ENCODE assay signal across 14 mouse cellular contexts in the genomic region with DNA sequence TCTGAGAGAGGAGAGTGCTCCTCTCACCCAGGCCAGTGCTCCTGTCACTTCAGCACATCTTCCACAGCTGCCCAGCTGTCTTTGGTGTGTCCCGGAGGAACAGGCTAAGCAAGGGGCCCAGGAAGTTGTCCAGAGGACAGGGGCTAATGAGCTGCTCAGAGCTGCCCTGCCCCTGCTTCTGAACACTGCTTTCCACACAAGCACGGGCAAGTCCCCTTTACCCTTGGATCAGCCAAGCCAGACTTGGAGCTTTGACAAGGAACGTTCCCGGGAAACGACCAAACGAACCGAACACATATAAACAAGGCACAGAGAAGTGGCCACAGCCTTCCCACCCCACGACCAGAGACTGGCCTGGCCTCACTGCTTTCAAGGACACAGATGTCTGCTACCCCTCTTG. TPM values are rescaled to one million over a fixed set of nuclear protein-coding genes. Genes with fewer than 3 reads are reported as not detected.
DNase-seq lines count a peak whose midpoint lies in the region; ATAC-seq and TF ChIP-seq lines count a peak whose summit lies in the region.
"Had no signal": no experiment of that assay in that cellular context is flagged by ENCODE, and none has a peak within 500 bp of the region (broad histone marks: within the 10 kb centered on the region; RNA-seq: fewer than 3 reads in every experiment).

No protein-coding gene starts in this region.

- H3K9me3 ChIP-seq in heart, embryonic 10.5 days = no peaks in the 10 kb centered on the region
- no peaks in the 10 kb centered on the region for H3K9me3 ChIP-seq in limb, embryonic 13.5 days
- H3K9me3 ChIP-seq: forebrain, embryonic 15.5 days; midbrain, embryonic 15.5 days had no signal

- peaks cover 41% of the 10 kb centered on the region for H3K4me1 ChIP-seq in heart, embryonic 10.5 days
- peaks cover 43% of the 10 kb centered on the region for H3K4me1 ChIP-seq in thymus, adult 2 months (replicated peaks; ENCODE audit: control insufficient read depth, insufficient read depth, low read length)
- H3K4me1 ChIP-seq in limb, embryonic 13.5 days = peaks cover 30% of the 10 kb centered on the region

- 0 out of 2 replicates have a peak, but pooled peaks have one; percentile 13 for TF ChIP-seq CTCF in thymus, adult 2 months (IDR thresholded peaks at IDR 0.05; ENCODE audit: borderline replicate concordance, control insufficient read depth, extremely low read depth, insufficient read depth, low read length, poor library complexity)

- H3K27ac ChIP-seq in heart, embryonic 10.5 days = 0 out of 2 replicates have a peak overlapping the region, but pooled peaks have one; percentile 65
- no peak overlapping the region for H3K27ac ChIP-seq in thymus, adult 2 months (ENCODE audit: control insufficient read depth, insufficient read depth, low read length)
- H3K27ac ChIP-seq in limb, embryonic 13.5 days = 0 out of 2 replicates have a peak overlapping the region, but pooled peaks have one; percentile 28
- H3K27ac ChIP-seq: forebrain, embryonic 15.5 days; midbrain, embryonic 15.5 days had no signal

- DNase-seq in heart, embryonic 10.5 days (ENCODE audit: low spot score) = no peak
- no peak for DNase-seq in heart, adult 8-10 months (ENCODE audit: low spot score)
- DNase-seq in thymus, adult 2 months = no peak
- no peak for DNase-seq in thymus, postnatal 10 days (ENCODE audit: low spot score in 2 of 2)
- no peak for DNase-seq in cerebellum, adult 9-10 months
- DNase-seq in spleen, postnatal 14 days (ENCODE audit: low spot score in 2 of 2) = no peak
- no peak for DNase-seq in T-cell, adult 2 months (ENCODE audit: low spot score)

- no peak for ATAC-seq in limb, embryonic 13.5 days (ENCODE audit: low FRiP score, low read depth)
- ATAC-seq: forebrain, embryonic 15.5 days; midbrain, embryonic 15.5 days; Patski had no signal

- H3K36me3 ChIP-seq in heart, embryonic 10.5 days = no peaks in the 10 kb centered on the region
- no peaks in the 10 kb centered on the region for H3K36me3 ChIP-seq in thymus, adult 2 months (ENCODE audit: control insufficient read depth, insufficient read depth, low read length)
- no peaks in the 10 kb centered on the region for H3K36me3 ChIP-seq in limb, embryonic 13.5 days
- H3K36me3 ChIP-seq: forebrain, embryonic 15.5 days; midbrain, embryonic 15.5 days had no signal

- H3K4me2 ChIP-seq in limb, embryonic 13.5 days (replicated peaks) = no peak overlapping the region
- H3K4me2 ChIP-seq: forebrain, embryonic 15.5 days; midbrain, embryonic 15.5 days had no signal

- no peak overlapping the region for H3K9ac ChIP-seq in limb, embryonic 13.5 days
- H3K9ac ChIP-seq: forebrain, embryonic 15.5 days; midbrain, embryonic 15.5 days had no signal

- peaks cover 22% of the 10 kb centered on the region; the same call in 1 of the 2 replicates for H3K27me3 ChIP-seq in heart, embryonic 10.5 days (ENCODE audit: insufficient read depth, poor library complexity, severe bottlenecking)
- no peaks in the 10 kb centered on the region for H3K27me3 ChIP-seq in thymus, adult 2 months (ENCODE audit: control insufficient read depth, insufficient read depth, low read length)
- no peaks in the 10 kb centered on the region for H3K27me3 ChIP-seq in limb, embryonic 13.5 days
- H3K27me3 ChIP-seq: forebrain, embryonic 15.5 days; Patski had no signal

- WGBS in heart, embryonic 10.5 days = 40% methylated on average over 8 of the region's 8 CpGs
- 96% methylated on average over 8 of the region's 8 CpGs for WGBS in thymus, adult 2 months
- 21% methylated on average over 8 of the region's 8 CpGs for WGBS in limb, embryonic 13.5 days

- TF ChIP-seq POLR2A in thymus, adult 2 months (IDR thresholded peaks at IDR 0.05; ENCODE audit: control insufficient read depth, extremely low read depth, insufficient read depth, low read length, poor library complexity) = no peak

- H3K4me3 ChIP-seq in heart, embryonic 10.5 days = no peak overlapping the region
- no peak overlapping the region for H3K4me3 ChIP-seq in thymus, adult 2 months (ENCODE audit: control insufficient read depth, insufficient read depth, low read length)
- no peak overlapping the region for H3K4me3 ChIP-seq in limb, embryonic 13.5 days
- H3K4me3 ChIP-seq: forebrain, embryonic 15.5 days; midbrain, embryonic 15.5 days had no signal

RNA-seq across cellular contexts. Expression of a gene that starts 5.1 kb away (rescaled TPM):
- 33.6 and 35.3 TPM in 2 replicates for polyA plus RNA-seq in heart, embryonic 10.5 days (2016; fragmentation: Nextera tagmentation; extraction: Ambion mirVana)
- 10 to 100 TPM; 50.4 to 54.8 (median 52.8) TPM for total RNA-seq in heart, adult 8-10 months (2022)
- 140 and 149 TPM in 2 replicates for polyA plus RNA-seq in thymus, adult 2 months (2012; rRNA removed)
- polyA plus RNA-seq in limb, embryonic 13.5 days (2015; fragmentation: Nextera tagmentation; extraction: Ambion mirVana) = 68.7 and 71.4 TPM in 2 replicates

RNA-seq across cellular contexts. Expression of a gene that starts 23.6 kb away (rescaled TPM):
- 0.65 and 0.98 TPM in 2 replicates for polyA plus RNA-seq in heart, embryonic 10.5 days (2016; fragmentation: Nextera tagmentation; extraction: Ambion mirVana)
- total RNA-seq in heart, adult 8-10 months (2022) = under 1 TPM; 0.46 to 0.80 (median 0.58) TPM
- polyA plus RNA-seq in thymus, adult 2 months (2012; rRNA removed) = 32.8 and 35.8 TPM in 2 replicates
- 1.1 and 1.4 TPM in 2 replicates for polyA plus RNA-seq in limb, embryonic 13.5 days (2015; fragmentation: Nextera tagmentation; extraction: Ambion mirVana)

RNA-seq across cellular contexts. Expression of a gene that starts 30.4 kb away (rescaled TPM):
- 37.8 and 40.4 TPM in 2 replicates for polyA plus RNA-seq in heart, embryonic 10.5 days (2016; fragmentation: Nextera tagmentation; extraction: Ambion mirVana)
- total RNA-seq in heart, adult 8-10 months (2022) = 10 to 100 TPM; 24.4 to 26.2 (median 25.5) TPM
- 29.3 and 30.6 TPM in 2 replicates for polyA plus RNA-seq in thymus, adult 2 months (2012; rRNA removed)
- polyA plus RNA-seq in limb, embryonic 13.5 days (2015; fragmentation: Nextera tagmentation; extraction: Ambion mirVana) = 45.1 and 46.2 TPM in 2 replicates

RNA-seq across cellular contexts. Expression of a gene that starts 36.5 kb away (rescaled TPM):
- polyA plus RNA-seq in heart, embryonic 10.5 days (2016; fragmentation: Nextera tagmentation; extraction: Ambion mirVana) = 0.20 TPM in 1 of 2 replicates, not detected in the other
- under 1 TPM in 2 of 4 experiments, not detected in 2; 0.06 to 0.09 TPM for total RNA-seq in heart, adult 8-10 months (2022)
- polyA plus RNA-seq in thymus, adult 2 months (2012; rRNA removed) = 2.4 and 2.5 TPM in 2 replicates
- 0.67 and 0.86 TPM in 2 replicates for polyA plus RNA-seq in limb, embryonic 13.5 days (2015; fragmentation: Nextera tagmentation; extraction: Ambion mirVana)
- polyA plus RNA-seq: spleen, adult 2 months had no signal

RNA-seq across cellular contexts. Expression of a gene that starts 58.2 kb away (rescaled TPM):
- polyA plus RNA-seq in heart, embryonic 10.5 days (2016; fragmentation: Nextera tagmentation; extraction: Ambion mirVana) = 0.09 TPM in 1 of 2 replicates, not detected in the other
- not detected for total RNA-seq in heart, adult 8-10 months (2022)
- polyA plus RNA-seq in thymus, adult 2 months (2012; rRNA removed) = 0.15 and 0.84 TPM in 2 replicates
- 0.80 and 0.91 TPM in 2 replicates for polyA plus RNA-seq in limb, embryonic 13.5 days (2015; fragmentation: Nextera tagmentation; extraction: Ambion mirVana)
- polyA plus RNA-seq: cortical plate, adult 2 months; forebrain, embryonic 15.5 days; heart, embryonic 14.5 days; midbrain, embryonic 15.5 days; Patski; spleen, adult 2 months had no signal

Comparison
In these comparisons a context has a peak if more than half of its experiments do, and no peak if none do; other contexts are left out.
1. RNA of a gene that starts 23.6 kb away (polyA plus RNA-seq): 32.8 to 35.8 TPM in thymus, adult 2 months; 1.1 to 1.4 TPM in limb, embryonic 13.5 days and 0.65 to 0.98 TPM in heart, embryonic 10.5 days; every median in the first group is over 10 times any median in the second.